Mouse (Mus musculus): ENCODE data around the gene Bckdha. TPM values are rescaled to one million over a fixed set of nuclear protein-coding genes. Genes with fewer than 3 reads are reported as not detected.

Bckdha gene
- polyA plus RNA-seq, 1 experiment, result 87.3 TPM

GRCm38 (mm10) chr7:25615706-25616011 lies 43.1 kb downstream of the Bckdha start, which contains the start of gene Erich4:
TSS of gene Erich4 (minus strand) at chr7:25615892.
- DNase-seq, result no peak
- no peaks in the 10 kb centered on the region for H3K27me3 ChIP-seq (ENCODE audit: control insufficient read depth, insufficient read depth, low read length)
- H3K27ac ChIP-seq (ENCODE audit: insufficient read depth, low read length), result no peak within 1 kb of the TSS
- H3K4me1 ChIP-seq (ENCODE audit: control insufficient read depth, insufficient read depth, low read length), result no peaks in the 10 kb centered on the region
- no peak within 1 kb of the TSS for H3K4me3 ChIP-seq (replicated peaks; ENCODE audit: insufficient read depth, low read depth, low read length)
- no peak for TF ChIP-seq CTCF (IDR thresholded peaks at IDR 0.05; ENCODE audit: borderline replicate concordance, insufficient read depth, low read depth, low read length)
- no peak for TF ChIP-seq POLR2A (IDR thresholded peaks at IDR 0.05; ENCODE audit: borderline replicate concordance, insufficient read depth, low read length)
- 64% methylated on average over 5 of the region's 5 CpGs for WGBS

DNA sequence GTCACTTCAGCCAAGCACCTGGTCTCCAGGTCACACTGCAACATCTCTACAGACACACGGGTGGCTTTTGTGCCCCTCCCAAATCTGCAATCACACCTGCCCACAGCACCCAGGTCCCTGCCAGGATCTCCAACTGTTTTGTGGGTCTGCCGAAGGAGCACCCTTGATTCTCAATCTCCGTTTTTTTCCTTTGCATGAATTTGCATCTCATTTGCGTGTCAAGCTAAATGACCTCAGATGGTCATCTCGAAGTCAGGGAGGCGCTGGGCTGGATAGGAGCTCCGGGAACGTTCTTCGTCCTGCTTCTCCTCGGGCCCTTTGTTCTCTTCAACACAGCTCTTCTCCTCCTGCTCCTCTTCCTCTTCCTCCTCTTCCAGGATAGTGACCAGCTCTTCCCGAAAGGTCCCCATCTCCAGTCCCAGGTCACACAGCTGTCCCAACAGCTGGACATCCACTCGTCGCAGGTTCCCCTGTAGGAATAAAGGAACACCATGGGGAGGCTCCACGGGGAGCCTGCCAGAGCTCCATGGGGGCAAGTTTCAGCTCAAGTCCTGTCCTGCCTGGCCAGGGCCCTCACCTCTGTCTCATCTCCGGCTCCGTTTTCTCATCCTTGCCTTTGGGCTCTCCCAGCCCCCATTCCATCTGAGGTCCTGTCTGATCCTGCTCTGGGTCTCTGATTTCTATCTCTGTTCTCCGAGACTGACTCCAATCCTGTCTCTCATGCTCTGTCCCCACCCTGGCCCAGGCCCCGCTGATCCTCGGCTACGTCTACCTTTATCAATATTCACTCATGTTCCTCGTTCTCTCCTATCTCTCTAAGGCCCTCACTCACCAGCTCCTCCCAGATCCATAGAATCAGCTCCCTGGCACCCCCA lies 43.7 kb downstream of the Bckdha start:
- DNase-seq, result no peak
- Histone ChIP-seq H3K27ac (ENCODE audit: insufficient read depth, low read length) (no peak overlapping the region), H3K27me3 (ENCODE audit: control insufficient read depth, insufficient read depth, low read length) (no peaks in the 10 kb centered on the region), H3K4me1 (ENCODE audit: control insufficient read depth, insufficient read depth, low read length) (no peaks in the 10 kb centered on the region), H3K4me3 (replicated peaks; ENCODE audit: insufficient read depth, low read depth, low read length) (no peak overlapping the region)
- 63% methylated on average over 21 of the region's 21 CpGs for WGBS
- TF ChIP-seq CTCF (IDR thresholded peaks at IDR 0.05; ENCODE audit: borderline replicate concordance, insufficient read depth, low read depth, low read length) (no peak), POLR2A (IDR thresholded peaks at IDR 0.05; ENCODE audit: borderline replicate concordance, insufficient read depth, low read length) (no peak)

GRCm38 (mm10) chr7:25614086-25614485 lies 44.7 kb downstream of the Bckdha start:
- TF ChIP-seq POLR2A (IDR thresholded peaks at IDR 0.05; ENCODE audit: borderline replicate concordance, insufficient read depth, low read length) (no peak), CTCF (IDR thresholded peaks at IDR 0.05; ENCODE audit: borderline replicate concordance, insufficient read depth, low read depth, low read length) (no peak)
- no peak for DNase-seq
- Histone ChIP-seq H3K27me3 (ENCODE audit: control insufficient read depth, insufficient read depth, low read length) (no peaks in the 10 kb centered on the region), H3K27ac (ENCODE audit: insufficient read depth, low read length) (no peak overlapping the region), H3K4me1 (ENCODE audit: control insufficient read depth, insufficient read depth, low read length) (no peaks in the 10 kb centered on the region), H3K4me3 (replicated peaks; ENCODE audit: insufficient read depth, low read depth, low read length) (no peak overlapping the region)
- WGBS, result 93% methylated on average over 5 of the region's 5 CpGs

DNA sequence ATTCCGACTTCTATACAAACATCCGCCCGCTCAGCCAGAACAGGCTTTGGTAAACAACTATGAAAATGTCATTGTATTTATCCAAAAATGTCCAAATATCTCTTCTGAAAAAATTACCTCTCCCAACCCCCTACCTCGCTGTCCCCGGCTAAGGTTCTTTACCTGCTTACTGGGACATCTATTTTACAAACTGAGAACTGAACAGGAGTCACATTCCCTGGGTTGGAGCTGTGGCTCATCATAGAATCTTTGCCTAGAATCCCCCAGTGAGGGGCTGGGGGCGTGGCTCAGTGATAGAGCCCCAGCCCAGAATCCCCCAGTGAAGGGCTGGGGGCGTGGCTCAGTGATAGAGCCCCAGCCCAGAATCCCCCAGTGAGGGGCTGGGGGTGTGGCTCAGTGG lies 47.3 kb downstream of the Bckdha start:
- no peak overlapping the region for H3K4me3 ChIP-seq (replicated peaks; ENCODE audit: insufficient read depth, low read depth, low read length)
- no peak overlapping the region for H3K27ac ChIP-seq (ENCODE audit: insufficient read depth, low read length)
- no peak for DNase-seq
- H3K4me1 ChIP-seq (ENCODE audit: control insufficient read depth, insufficient read depth, low read length), result no peaks in the 10 kb centered on the region
- no peaks in the 10 kb centered on the region for H3K27me3 ChIP-seq (ENCODE audit: control insufficient read depth, insufficient read depth, low read length)
- TF ChIP-seq POLR2A (IDR thresholded peaks at IDR 0.05; ENCODE audit: borderline replicate concordance, insufficient read depth, low read length) (no peak), CTCF (IDR thresholded peaks at IDR 0.05; ENCODE audit: borderline replicate concordance, insufficient read depth, low read depth, low read length) (no peak)
- WGBS, result 39% methylated on average over 7 of the region's 7 CpGs

- no peak for TF ChIP-seq POLR2A (IDR thresholded peaks at IDR 0.05; ENCODE audit: borderline replicate concordance, insufficient read depth, low read length)
- no peak for TF ChIP-seq CTCF (IDR thresholded peaks at IDR 0.05; ENCODE audit: borderline replicate concordance, insufficient read depth, low read depth, low read length)
- Histone ChIP-seq H3K4me3 (replicated peaks; ENCODE audit: insufficient read depth, low read depth, low read length) (no peak overlapping the region), H3K4me1 (ENCODE audit: control insufficient read depth, insufficient read depth, low read length) (no peaks in the 10 kb centered on the region), H3K27me3 (ENCODE audit: control insufficient read depth, insufficient read depth, low read length) (no peaks in the 10 kb centered on the region), H3K27ac (ENCODE audit: insufficient read depth, low read length) (no peak overlapping the region)
- no peak for DNase-seq
- WGBS, result 46% methylated on average over 6 of the region's 6 CpGs
These were observed 48.7 kb downstream of the Bckdha start for GRCm38 (mm10) chr7:25610056-25610455.

DNA sequence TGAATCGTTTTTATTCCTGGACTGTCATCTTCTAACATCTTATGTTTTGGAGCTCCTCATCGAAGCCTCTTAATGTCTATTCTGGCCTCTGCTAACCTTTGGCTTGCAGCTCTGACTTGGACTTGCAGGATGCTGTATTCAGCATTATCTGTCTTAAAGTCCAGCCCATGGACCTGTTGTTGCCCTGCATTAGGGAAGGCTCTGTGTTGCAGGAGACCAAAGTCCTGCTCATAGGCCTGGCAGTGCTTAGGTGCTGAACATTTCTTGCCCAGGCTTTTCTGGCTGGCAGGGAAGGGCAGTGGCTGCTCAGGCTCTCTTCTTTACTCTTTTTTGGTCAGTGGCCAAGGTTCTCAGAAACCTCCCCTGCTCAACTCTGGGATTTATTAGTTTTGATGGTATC lies 51.6 kb downstream of the Bckdha start:
- Histone ChIP-seq H3K4me1 (ENCODE audit: control insufficient read depth, insufficient read depth, low read length) (no peaks in the 10 kb centered on the region), H3K4me3 (replicated peaks; ENCODE audit: insufficient read depth, low read depth, low read length) (no peak overlapping the region), H3K27me3 (ENCODE audit: control insufficient read depth, insufficient read depth, low read length) (no peaks in the 10 kb centered on the region), H3K27ac (ENCODE audit: insufficient read depth, low read length) (no peak overlapping the region)
- no peak for DNase-seq
- 84% methylated on average over 2 of the region's 2 CpGs for WGBS
- TF ChIP-seq CTCF (IDR thresholded peaks at IDR 0.05; ENCODE audit: borderline replicate concordance, insufficient read depth, low read depth, low read length) (no peak), POLR2A (IDR thresholded peaks at IDR 0.05; ENCODE audit: borderline replicate concordance, insufficient read depth, low read length) (no peak)

DNA sequence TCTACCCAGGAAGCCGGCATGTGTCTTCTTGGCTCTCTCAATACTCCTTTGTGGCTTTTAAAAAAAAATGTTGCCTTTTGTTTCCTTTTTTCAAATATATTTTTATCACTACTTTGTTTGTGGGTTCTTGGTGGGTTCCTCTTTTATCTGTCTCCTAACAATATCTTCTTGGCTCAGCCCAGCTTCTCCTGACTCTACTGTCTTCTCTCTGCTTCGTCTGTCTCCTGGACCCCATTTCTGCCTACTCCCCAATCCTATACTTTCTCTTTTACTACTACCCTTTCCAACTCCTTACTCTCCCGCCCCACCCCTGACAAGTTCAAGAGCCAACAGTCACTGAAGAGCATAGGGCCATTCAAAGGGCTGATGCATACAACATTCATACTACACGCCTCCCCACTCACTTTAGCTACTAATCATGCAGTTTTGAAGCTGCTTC lies 52.1 kb downstream of the Bckdha start:
- DNase-seq, result no peak
- WGBS, result 66% methylated on average over 4 of the region's 4 CpGs
- Histone ChIP-seq H3K27me3 (ENCODE audit: control insufficient read depth, insufficient read depth, low read length) (no peaks in the 10 kb centered on the region), H3K4me3 (replicated peaks; ENCODE audit: insufficient read depth, low read depth, low read length) (no peak overlapping the region), H3K27ac (ENCODE audit: insufficient read depth, low read length) (no peak overlapping the region), H3K4me1 (ENCODE audit: control insufficient read depth, insufficient read depth, low read length) (no peaks in the 10 kb centered on the region)
- no peak for TF ChIP-seq CTCF (IDR thresholded peaks at IDR 0.05; ENCODE audit: borderline replicate concordance, insufficient read depth, low read depth, low read length)
- TF ChIP-seq POLR2A (IDR thresholded peaks at IDR 0.05; ENCODE audit: borderline replicate concordance, insufficient read depth, low read length), result no peak

DNA sequence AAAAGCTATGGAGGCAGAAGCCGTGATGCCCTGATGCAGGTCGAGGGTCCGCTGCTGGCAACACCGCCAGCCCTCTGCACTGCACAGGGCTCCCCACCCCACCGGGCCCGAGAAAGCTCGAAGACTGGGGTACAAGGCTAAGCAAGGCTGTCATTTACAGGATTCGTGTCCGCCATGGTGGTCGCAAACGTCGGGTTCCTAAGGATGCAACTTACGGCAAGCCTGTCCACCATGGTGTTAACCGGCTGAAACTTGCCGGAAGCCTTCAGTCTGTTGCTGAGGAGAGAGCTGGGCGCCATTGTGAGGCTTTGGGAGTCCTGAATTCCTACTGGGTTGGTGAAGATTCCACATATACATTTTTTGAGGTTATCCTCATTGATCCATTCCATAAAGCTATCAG lies 57.4 kb downstream of the Bckdha start:
- WGBS, result 86% methylated on average over 16 of the region's 16 CpGs
- DNase-seq, result no peak
- Histone ChIP-seq H3K27me3 (ENCODE audit: control insufficient read depth, insufficient read depth, low read length) (no peaks in the 10 kb centered on the region), H3K4me1 (ENCODE audit: control insufficient read depth, insufficient read depth, low read length) (no peaks in the 10 kb centered on the region), H3K27ac (ENCODE audit: insufficient read depth, low read length) (no peak overlapping the region), H3K4me3 (replicated peaks; ENCODE audit: insufficient read depth, low read depth, low read length) (no peak overlapping the region)
- no peak for TF ChIP-seq CTCF (IDR thresholded peaks at IDR 0.05; ENCODE audit: borderline replicate concordance, insufficient read depth, low read depth, low read length)
